Mouse (Mus musculus): ENCODE measurements at regions not wholly inside any gene's neighbourhood (a gene's known extent, or its start where the extent isn't known, plus 50 kb on each side); places are given as distances from the start of the nearest gene placed in this dataset.
"Not testable (repeated sequence)": the region's sequence is repeated elsewhere in the genome, so short reads cannot be mapped to it uniquely, and the experiment has no call there.

DNA sequence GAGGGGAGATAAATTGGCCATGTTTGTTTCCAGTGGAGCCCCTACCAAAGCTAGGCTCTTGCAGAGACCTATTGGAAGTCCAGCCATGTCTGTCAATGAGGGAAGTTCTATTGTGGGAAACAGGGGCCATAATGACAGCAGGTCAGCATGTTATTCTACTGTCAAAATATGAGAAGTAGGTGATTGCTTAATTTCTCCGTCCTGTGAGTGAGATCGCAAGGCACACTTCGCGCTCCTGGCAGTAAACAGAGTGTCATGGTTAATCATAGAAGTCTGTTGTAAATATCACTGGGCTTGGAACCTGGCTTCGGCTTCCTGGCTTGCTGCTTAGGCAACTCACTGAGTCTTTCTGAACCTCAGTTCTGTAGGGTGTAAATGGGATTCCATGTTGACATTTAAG is 72.5 kb upstream of the Ccdc122 start:
- no peak for DNase-seq (ENCODE audit: extremely low spot score in 1 of 2, low spot score in 1 of 2)

DNA sequence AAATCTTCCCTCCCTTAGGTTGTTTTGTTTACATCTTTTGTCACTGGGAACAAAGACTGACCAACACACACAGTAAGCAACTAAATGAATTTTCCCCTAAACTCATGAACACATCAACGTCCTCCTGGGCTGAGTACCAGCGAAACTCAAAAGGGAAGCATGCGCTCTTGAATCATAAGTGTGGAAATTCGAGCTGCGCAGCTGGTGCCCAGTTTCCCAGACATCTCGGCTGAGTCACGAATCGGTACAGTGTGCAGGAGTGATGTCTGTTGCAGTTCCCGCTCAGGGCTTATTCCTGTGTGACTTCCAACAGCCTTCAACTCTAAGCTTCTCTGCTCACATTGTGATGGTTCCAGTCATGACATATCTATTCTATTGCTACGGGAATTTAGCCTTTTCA is 77.7 kb upstream of the Ccdc122 start:
- DNase-seq (ENCODE audit: extremely low spot score in 1 of 2, low spot score in 1 of 2) = peak; percentile 59 to 87

DNA sequence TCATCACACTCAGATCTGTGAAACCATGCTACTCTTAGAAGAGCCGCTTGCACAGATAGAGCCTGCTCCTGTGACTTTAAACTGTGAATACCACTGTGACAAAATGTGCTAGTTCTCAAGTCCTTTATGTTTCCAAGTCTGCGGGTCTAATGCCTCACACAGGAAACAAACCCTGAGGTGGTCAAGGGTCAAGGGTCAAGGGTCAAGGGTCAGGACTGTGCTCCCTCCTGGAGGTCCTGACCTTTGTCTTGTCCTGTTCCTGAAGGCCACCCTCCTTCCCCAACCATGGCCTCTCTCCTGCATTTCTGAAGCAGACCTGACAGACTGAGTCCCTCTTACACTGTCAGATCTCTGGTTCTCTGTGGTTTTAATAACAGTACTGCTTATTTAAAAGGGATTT is 79.4 kb upstream of the Ccdc122 start:
- DNase-seq (ENCODE audit: extremely low spot score in 1 of 2, low spot score in 1 of 2) = no peak

DNA sequence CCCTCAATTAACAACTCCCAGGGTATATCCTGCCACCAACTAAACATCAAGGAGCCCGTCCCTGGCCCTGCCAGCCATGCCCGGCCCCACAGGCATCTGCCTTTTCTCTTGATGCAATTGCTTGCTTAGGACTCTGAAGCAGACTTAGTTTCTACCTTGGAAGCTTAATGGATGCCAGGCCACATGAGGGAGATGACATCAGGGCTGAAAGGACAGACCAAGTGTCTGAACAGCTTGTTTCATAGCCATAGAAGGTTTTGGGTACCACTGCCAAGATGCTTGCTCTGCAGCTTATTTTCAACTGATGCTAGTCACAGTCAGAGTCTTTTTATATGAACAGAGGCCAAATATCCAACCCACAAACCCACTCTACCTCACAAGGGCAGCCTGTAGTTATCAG is 83.4 kb upstream of the Ccdc122 start:
- no peak for DNase-seq (ENCODE audit: extremely low spot score in 1 of 2, low spot score in 1 of 2)

DNA sequence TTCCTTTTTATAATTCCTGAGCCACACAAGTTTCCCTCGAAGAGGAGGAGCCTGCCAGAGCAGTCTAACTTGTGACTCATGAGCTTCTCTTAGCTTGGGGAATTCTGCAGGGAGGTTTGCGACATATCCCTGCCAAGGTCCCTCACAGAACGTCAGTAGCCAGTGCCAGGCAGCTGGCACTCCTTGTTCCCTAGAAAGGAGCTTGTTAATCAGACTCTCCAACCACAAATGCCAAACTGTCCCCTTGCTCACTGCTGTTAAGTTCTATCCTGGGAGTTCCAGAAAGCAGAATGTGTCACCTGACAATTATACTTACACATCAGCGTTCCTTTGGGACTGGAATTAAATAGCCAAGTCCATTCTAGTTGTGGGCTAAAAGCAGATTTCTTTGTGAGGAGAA is 85.1 kb upstream of the Ccdc122 start:
- peak; percentile 27 to 66 for DNase-seq (ENCODE audit: extremely low spot score in 1 of 2, low spot score in 1 of 2)

DNA sequence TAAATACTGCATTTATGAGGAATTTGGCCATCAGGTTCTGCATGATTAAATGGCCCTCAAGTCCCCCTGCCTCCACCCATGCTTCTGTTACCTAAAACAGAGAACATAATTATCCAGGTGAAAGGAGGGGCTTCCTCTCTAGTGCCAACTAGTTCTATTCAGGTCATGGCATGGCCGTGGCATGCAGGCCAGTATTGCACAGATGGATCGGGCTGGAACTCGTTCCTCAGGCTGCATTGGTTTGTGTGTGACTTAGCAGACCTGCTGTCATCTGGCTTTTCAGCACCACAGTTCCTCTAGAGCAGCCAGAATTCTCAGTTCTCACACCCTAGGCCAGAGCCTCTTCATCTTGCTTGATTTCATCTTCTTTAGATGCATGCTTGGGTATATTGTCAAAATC is 87.2 kb upstream of the Ccdc122 start:
- DNase-seq (ENCODE audit: extremely low spot score in 1 of 2, low spot score in 1 of 2) = no peak

DNA sequence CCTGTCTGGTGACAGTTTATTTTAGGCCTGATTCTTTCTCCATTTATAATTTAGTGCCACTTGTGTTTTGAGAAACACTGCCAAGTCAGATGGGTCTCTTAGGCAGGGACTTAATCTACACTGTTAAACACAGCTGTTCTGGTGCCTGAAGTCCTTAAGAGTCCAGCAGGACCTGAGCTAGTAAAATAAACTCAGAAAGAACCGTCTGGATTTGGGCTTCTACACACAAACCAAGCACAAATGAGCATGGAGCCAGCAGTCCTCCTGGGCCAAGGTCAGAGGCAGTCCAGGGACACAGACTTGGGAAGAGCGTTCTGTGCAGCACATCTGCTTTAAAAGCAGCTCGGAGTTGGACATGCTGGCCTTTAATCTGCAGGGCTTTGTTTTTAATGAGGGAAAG is 87.6 kb upstream of the Ccdc122 start:
- DNase-seq (ENCODE audit: extremely low spot score in 1 of 2, low spot score in 1 of 2) = no peak

DNA sequence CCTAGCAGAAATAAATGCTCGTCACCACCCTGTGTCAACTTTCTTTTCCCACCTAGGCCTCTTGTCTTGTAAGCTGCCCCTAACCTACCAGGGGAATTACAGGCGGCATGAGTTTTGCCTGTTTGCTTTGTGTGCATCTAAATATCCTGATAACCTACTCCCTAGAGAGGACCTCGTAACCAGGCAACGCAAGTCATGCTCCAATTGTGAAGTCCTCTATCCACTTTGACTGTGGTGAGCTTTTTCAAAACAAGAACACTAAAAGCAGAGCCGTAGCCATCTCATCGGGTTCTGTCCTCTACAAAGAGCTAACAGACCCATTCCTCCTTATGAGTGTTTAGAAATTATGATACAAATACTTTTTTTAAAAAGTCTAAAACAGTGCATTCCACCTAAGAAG is 88.1 kb upstream of the Ccdc122 start:
- DNase-seq (ENCODE audit: extremely low spot score in 1 of 2, low spot score in 1 of 2) = no peak

DNA sequence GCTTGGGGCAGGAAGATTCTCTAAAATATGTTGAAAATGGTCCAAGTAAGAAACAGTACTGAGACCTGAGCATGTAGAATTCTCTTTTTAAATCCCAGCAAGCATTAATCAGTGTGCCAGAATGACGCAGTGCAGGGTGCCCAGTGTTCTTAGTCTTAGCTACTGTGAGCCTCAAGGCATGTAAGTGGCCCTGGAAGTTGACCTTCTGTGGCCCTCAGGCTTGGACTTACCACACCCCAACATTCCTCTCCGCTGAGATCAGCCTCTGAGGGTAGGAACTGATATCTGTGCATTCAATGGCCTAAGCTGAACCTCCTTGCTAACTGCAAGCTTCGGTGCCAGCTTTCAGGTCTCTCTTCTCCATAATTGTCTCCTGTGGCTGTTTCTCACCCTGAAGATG is 89.4 kb upstream of the Ccdc122 start:
- no peak for DNase-seq (ENCODE audit: extremely low spot score in 1 of 2, low spot score in 1 of 2)

DNA sequence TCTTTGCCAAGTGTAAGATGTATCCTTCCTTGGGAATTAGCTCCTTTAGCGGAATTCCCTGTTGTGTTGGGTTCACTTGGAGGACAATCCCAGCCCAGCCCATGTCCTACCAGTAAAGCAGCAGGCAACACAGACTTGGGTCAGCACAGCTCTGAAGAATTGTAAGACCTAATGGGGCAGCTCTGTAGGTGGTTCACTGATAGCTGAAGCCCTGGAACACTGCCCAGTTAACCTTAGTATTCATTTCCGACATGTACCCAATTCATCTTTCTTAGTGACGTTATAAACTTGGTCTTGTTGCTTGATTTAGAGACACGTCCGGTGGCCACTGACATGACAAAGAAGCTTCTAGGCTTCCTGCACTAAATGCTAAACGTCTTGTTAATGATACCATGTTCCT is 90.9 kb upstream of the Ccdc122 start:
- no peak for DNase-seq (ENCODE audit: extremely low spot score in 1 of 2, low spot score in 1 of 2)

DNA sequence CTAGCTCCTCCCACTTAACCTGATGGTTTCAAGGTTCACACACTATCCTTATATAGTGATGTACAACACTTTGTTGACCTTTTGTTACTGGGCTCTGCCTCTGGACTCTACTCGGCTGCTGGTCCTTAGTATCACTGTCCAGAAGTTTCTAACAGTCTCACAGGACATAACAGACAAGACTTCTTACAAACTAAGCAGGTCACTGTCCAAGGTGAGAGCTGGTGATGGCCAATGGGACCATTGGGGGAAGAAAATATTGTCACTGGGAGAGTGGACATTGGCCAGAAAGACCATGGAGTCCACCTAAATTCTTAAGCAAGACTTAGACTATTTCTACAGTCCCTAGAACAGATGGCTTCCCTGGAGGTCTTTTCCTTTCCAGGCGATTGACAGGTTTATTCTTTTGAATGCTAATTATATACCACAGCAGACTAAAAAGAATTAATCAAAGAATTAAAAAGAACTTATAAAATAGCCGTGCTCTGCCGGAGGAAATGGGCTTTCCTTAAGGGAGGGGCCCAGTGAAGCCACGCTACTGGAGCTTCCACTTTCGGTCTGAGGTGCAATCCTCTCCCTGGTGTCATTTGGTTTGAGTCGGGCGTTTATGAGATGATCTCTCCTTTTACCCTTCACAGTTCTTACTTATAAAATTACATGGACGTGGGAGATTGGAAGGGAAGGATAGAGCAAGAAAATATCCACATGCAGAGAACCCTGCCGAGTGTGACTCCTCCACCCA is 94.9 kb upstream of the Ccdc122 start:
- DNase-seq (ENCODE audit: extremely low spot score in 1 of 2, low spot score in 1 of 2) = no peak

DNA sequence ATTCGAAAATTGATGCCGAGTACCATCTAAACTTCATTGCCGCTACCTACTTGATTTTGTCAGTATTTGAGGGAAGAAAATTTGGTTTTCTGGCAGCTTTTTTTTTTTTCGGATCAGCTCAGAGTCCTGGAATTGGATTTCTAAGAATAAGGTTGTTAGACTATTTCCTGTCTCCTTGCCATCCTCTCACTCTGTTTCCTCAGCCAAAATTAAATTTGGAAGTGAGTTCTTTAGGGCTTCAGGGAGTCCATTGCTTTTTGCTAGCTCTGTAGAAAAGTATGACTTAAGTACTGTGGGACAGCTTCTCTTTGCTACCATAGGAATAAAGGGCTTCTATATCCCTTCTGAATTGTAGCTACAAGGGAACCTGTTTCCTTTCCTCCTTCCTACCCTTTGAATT is 96.1 kb upstream of the Ccdc122 start:
- no peak for DNase-seq (ENCODE audit: extremely low spot score in 1 of 2, low spot score in 1 of 2)

DNA sequence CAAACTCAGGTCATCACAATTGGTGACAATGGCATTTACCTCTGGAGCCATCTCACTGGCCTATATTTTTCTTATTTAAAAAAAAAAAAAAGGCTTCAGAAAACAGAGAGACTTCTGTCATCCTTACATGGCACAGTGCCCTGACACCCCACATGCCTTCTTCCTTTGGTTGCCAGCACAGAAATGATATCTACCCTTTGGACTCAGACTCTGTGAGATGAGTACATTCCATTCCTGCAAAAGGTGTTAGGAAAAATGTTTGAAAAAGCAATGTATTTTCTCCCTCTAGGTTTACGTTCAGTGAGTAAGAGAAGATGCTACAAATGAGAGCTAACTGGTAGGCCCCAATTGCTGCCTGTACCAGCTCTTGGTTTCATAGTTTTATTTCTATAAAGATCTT is 99.9 kb upstream of the Ccdc122 start:
- peak in 1 of 2 experiments; percentile 41 for DNase-seq (ENCODE audit: extremely low spot score in 1 of 2, low spot score in 1 of 2)

DNA sequence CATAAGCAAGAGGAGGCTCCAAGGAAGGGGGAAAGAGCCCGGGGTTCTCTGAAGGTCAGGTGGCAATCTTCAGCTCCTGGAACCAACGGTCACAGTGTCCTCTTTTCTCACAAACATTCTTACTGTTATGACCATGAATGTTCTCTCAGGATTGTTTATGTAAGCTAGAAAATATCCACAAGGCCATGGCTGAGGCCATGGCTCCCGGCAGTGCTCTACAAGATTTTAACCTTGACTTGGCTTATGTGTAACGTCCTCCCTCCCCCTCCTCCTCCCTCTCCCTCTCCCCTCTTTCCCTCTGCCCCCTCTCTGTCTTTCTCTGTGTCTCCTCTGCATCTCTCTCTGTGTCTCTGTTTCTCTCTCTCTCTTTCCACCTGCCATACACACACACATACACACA is 100.5 kb upstream of the Ccdc122 start:
- not testable (repeated sequence) for DNase-seq (ENCODE audit: extremely low spot score in 1 of 2, low spot score in 1 of 2)

DNA sequence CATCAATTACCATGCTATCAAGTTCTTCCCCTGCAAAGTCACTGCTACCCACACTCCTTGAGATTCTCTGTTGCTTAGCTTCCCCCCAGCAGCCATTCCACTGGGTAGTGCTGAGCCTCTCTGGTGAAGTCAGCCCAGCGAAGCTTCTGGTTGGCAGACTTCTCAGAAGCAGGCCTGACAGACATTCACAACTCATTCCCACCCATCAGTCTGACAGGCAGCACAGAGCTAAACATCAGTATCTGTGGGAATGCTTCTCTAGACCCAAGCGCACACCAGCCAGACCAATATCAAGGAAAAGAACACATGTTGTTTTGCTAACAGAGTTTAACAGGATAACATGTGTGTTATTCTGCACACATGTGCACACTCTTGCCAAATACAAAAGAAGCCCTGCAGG is 101.1 kb upstream of the Ccdc122 start:
- DNase-seq (ENCODE audit: extremely low spot score in 1 of 2, low spot score in 1 of 2) = no peak

DNA sequence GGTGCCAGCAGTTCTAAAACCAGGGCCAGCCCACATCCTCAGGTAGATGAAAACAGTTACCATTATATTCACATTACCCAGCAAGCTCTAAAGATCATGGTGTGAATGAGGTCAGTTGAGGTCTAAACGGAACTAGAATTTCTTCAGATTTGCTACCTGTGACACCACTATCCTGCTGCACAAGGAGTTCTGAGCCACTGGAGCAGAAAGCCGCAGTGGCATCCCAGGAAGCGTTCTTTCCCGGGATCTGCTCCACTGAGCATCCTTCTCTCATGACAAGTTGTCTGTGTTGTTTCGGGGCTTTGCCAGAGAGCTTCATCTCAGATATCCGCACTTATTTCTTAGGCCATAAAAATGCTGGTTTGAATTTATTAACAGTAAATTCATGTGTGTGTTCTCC is 103.7 kb upstream of the Ccdc122 start:
- DNase-seq (ENCODE audit: extremely low spot score in 1 of 2, low spot score in 1 of 2) = no peak

DNA sequence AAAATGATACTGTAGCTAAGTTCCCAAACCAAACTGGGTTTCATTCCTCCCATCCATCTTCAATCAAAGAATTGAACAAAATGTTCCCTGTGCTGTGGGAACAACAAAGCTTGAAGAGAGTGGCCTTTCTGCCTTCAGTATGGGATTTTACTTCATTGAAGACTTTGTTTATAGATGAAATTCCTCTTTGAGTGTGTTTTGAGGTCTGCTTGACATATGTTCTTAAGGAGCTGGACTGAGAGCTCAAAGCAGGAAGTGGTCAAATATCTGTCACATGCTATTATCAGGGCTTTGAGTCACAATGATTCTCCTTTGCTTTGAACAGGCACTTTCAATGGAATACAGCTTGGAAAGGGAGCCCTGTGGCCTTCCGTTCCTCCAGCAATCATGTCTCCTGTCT is 105.2 kb upstream of the Ccdc122 start:
- no peak for DNase-seq (ENCODE audit: extremely low spot score in 1 of 2, low spot score in 1 of 2)

DNA sequence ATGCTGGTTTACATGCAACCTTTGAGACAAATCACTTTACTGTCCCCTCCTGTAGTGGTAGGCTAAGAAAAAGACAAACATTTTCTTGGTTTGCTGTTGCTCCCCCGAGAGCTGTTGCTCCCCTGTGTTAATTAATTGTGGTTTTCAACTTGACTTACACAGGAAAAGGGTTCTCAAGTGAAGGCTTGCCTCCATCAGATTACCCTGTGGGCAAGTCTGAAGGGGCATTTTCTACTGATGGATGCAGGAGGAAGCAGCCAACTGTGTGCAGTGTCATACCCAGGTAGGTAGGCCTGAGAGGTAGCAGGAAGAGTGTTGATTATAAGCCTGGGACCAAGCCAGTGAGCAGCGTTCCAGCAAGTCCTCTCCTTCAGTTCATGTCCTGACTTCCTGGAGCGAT is 107.0 kb upstream of the Ccdc122 start:
- DNase-seq (ENCODE audit: extremely low spot score in 1 of 2, low spot score in 1 of 2) = no peak

DNA sequence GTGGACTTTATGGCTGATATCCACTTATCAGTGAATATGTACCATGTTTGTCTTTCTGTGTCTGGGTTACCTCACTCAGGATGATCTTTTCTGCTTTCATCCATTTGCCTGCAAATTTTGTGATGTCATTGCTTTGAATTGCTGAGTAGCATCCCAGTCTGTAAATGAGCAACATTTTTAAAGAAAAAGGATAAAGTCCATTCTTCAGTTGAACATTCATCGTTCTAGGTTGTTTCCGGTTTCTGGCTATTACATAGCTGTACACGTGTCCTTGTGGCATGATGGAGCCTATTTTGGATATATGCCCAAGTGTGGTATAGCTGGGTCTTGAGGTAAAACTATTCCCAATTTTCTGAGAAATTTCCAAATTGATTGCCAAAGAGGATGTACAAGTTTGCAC is 107.9 kb upstream of the Ccdc122 start:
- no peak for DNase-seq (ENCODE audit: extremely low spot score in 1 of 2, low spot score in 1 of 2)

DNA sequence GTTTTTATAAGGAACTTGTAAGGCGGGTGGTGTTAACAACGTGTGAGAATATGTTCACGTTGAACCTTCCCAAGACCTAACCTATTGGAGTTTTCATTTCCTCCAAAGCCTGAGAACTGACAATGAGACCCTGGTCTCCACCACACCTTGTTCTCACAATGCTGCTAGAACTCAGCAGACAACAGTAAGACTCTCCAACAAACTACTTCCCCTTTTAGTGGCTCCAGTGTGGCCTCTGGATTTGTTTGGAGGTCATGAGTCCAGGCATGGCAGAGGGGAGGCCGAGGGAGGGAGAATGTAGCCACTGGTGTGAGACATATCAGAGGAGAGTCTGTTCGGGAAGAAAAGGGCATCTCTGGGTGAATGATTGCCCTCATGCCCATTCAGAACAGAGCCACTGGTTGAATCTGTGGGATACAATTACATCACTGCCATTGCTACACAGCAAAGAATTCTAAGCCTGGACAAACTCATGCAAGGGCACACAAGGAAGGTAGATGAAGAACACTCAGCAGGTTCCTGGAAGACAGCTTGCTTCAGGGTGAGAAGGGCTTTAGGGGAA is 109.2 kb upstream of the Ccdc122 start:
- no peak for DNase-seq (ENCODE audit: extremely low spot score in 1 of 2, low spot score in 1 of 2)

DNA sequence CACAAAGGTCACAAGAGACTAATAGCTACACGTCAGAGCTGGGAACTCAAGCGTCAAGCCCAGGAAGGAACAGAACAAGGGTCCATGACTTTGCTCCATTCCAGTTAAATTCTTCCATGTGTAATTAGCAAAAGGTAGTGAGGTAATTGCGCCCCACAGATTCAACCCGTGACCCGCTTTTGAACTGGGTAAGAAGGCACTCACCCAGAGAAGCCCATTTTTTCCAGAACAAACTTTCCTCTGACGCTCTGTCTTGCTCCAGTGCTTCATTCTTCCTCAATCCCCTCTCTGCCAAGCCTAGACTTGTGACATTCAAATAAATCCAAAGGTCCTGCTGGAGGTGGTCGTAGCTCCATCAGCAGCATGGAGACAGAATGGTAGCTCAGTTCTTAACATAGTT is 110.2 kb upstream of the Ccdc122 start:
- DNase-seq (ENCODE audit: extremely low spot score in 1 of 2, low spot score in 1 of 2) = no peak

DNA sequence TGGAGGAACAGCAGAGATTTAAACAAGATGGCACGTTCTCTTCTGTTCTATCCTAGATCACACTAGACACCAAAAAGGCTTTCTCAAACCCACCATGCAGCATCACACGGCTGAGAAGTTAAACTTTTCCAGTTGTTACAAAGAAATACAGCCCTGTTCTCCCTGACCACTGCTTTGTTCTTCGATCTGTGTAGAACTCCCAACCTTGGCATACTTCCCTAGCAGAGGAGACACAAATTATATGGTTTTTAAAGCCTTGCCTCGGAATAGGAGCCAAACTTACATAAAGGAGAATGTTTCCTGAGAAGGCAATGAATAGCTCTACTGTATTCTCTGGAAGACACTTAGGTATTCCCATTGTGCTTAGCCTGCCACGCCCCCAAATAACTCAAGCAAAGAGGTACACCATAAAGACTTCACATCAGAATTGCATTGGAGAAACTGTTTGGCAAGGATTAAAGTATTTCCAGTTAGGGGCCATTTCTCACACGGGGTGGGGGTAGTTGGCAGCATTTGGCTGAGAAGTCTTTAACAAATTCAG is 114.1 kb upstream of the Ccdc122 start:
- DNase-seq (ENCODE audit: extremely low spot score in 1 of 2, low spot score in 1 of 2) = no peak

DNA sequence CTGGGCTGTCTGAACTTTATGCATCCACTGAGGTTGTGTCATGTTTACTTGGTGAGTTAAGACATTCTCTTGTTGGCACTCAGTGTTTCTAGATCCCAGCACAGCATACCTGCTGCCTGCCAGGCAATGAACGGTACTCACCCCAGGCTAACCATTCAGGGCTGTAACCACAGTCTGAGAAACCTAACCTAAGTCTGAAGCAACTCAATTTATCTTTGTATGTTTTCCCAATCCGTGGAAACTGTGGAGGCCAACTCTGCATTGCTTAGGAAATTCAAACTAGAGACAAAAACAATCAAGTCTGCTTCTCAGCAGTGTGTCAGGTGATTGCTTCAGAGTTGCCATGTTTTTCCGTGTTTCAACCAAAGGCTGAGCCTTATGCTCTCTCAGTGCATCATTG is 118.5 kb upstream of the Ccdc122 start:
- no peak for DNase-seq (ENCODE audit: extremely low spot score in 1 of 2, low spot score in 1 of 2)

Measured in frontal cortex, adult 2 months (tissue).